Mouse (Mus musculus) fat pad, adult 2 months (tissue): ENCODE measurements around the gene Camta1.

ENCODE experiments used
- DNase-seq: peaks from one replicate; pipeline ENCODE4 v3.0.0-alpha.2; 2011; ENCODE audit warnings: low read depth, low spot score; ENCODE audit errors: extremely low read depth

Camta1 gene

DNA sequence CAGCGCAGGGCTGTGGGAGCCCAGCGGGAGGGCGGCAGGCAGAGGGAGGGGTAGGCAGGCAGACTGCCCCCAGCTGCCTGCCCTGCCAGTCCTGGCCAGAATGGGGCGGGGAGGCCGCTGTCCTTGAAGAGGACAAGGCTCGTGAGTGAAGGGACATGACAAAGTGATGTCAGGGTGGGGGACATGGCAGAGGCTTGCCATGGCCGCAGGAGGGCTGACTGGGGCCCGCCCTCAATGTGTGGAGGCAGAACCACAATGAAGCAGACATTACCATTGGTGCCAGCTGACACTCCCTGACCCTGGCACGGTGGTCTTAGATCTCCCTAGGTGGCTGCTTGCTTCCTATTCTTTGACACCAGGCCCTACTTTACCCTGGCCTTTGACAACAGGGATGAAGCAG, 635.2 kb downstream of the Camta1 start:
- no peak for DNase-seq

DNA sequence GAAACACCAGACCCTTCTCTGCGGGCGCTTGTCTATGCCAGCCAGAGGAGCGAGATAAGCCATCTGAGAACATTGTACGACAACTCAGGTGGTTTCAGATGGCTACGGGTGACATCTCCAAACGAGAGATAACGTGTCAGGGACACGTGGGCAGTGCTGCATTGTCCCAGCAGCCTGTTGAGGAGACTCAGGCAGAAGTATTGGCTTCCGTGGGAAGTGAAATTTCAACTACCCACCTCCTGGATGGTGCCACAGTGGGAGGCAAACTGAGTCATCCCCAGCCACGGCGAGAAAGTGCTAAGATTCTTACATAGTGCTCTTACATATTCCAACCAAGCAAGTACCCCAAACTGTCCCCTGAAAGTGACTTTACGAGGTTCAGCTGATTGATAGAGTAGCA, 637.7 kb downstream of the Camta1 start:
- no peak for DNase-seq

DNA sequence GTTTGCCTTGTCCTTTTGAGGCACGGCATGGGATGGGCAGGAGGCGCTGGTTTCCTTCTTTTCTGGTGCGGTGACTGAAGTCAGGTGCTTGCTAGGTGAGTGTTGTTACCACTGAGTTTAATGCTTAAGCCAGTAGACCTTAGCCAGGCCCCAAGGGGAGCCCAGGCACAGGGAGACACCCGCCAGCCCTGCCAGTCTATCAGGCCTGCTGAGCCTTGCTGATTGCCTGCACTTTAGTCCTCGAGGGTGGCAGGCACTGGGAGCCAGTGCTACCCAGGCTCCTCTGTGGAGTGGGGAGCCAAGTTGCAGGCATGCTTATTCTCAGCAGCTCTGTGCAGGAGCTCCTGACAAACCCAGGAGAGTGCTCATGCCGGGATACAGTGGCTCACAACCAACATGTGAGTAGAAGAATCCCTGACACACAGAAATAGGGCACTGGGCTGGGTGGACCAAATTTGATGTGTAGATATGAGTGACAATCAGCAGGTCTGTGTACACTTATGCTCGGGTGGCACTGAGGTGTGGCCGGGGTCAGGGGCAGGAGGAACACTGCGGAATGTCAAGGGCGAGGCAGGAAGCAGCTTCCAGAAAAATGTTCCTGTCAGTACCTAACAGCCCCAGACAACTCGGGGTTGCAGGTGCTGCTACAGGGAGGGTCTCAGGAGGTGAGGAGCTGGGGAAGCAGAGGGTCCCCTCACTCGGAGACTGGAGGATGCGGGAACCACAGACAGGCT, 638.2 kb downstream of the Camta1 start:
- DNase-seq = no peak

GRCm38 (mm10) chr4:151222635-151223034, 639.0 kb downstream of the Camta1 start:
- DNase-seq = no peak

DNA sequence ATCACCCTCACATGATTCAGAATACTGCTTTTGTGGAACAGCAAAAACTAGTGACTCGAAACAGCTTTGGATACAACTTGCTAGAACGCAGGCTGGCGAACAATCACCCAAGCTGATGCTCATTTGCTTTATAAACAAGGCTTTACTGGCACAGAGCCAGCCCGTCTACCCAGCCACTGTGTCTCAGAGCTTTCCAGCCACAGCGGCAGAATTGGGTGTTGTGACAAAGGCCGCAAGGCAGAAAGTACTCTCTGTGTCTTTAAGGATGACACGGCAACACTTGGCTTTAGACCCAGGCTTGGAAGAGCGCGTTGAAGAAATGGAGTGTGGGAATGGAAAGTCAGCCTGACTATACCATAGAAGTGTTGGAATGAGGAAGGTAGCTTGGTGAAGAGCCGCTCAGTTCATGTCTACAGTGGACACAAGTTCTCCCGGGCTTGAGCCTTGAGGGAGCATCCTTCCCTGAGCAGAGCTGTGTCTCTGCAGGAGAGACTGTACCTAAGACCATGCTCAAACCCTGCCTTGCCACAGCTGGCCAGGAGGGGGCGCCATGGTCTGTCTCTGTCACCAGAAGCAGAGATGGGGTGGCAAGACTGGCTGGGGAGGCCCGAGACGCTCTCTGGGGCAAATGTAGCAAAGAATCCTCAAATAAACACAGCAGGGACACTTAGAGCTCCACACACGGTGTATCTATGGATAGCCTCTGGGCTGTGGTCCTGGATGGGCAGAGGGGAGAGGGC, 645.0 kb downstream of the Camta1 start:
- no peak for DNase-seq

GRCm38 (mm10) chr4:151215866-151216265, 645.8 kb downstream of the Camta1 start:
- DNase-seq = no peak

DNA sequence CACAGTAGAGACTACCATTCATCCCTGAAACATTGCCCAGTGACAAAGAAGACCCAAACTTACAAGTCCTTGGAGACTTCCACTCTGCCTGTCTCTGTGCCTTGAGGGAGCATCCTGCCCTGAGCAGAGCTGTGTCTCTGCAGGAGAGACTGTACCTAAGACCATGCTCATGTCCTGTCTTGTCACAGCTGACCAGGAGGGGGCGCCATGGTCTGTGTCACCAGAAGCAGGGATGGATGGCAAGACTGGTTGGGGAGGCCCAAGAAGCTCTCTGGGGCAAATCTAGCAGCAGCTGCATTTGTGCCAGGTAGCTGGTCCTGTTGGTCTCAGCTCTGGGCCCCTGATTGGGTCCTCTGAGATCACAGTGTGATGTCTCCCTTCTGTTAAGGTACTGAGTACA, 646.5 kb downstream of the Camta1 start:
- no peak for DNase-seq

- no peak for DNase-seq
These were observed 648.2 kb downstream of the Camta1 start for GRCm38 (mm10) chr4:151213475-151213874.

DNA sequence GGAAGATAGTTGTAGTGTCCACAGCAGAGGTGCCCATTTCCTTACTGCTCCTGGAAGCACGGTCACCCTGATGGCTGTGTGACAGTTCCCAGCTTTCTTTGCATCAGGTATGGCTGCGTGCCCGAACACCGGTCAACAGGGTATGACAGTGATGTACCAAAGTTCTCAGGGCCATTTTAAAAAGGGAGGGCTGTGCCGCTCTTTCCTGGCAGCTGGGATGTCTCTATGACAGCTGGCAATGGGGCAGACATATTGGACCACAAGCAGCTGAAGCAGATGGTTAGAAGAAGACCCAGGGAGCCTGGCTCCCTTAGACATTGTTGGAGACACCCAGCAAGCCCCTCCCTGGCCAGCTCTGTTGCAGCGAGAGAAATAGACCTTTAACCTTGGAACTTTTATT, 649.7 kb downstream of the Camta1 start:
- no peak for DNase-seq

GRCm38 (mm10) chr4:151207566-151207965, 654.1 kb downstream of the Camta1 start:
- no peak for DNase-seq

GRCm38 (mm10) chr4:151202891-151203290, 658.8 kb downstream of the Camta1 start:
- no peak for DNase-seq

DNA sequence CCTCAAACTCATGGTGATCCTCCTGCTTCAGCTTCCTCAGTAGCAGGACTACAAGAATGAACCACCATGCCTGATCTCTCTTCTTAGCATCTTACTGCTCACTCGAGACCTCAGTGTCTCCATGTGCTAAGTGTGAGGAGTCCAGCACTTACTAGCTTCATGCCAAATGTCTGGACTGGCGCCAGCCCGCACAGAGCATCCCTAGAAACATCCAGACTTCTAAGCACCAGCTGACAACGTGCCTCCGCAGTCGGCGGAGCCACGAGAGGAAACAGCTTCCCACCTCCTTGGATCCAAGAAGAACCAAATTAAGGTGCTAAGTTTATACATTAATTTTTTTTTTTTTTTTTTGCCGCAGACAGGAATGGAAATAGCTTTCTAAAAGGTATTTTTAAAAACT, 661.4 kb downstream of the Camta1 start:
- no peak for DNase-seq

DNA sequence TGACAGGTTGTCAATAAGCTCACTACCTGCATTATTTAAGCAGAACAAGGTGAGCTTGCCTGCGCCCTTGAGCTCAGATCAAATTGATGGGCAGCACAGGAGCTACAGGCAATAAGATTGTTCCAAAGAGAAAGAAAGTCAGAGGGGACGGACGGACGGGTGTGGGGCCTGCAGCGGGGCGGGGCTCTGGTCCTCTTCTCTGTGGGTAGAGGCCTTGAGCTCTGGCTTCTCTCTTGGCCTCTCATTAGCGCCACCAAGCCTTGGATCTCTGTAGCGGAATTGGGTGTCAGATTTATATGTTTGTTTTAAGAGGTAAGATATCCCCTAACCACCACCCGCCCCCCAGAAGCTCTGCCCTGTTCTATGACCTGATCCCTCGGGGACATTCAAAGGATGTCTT, 666.5 kb downstream of the Camta1 start:
- DNase-seq = no peak

DNA sequence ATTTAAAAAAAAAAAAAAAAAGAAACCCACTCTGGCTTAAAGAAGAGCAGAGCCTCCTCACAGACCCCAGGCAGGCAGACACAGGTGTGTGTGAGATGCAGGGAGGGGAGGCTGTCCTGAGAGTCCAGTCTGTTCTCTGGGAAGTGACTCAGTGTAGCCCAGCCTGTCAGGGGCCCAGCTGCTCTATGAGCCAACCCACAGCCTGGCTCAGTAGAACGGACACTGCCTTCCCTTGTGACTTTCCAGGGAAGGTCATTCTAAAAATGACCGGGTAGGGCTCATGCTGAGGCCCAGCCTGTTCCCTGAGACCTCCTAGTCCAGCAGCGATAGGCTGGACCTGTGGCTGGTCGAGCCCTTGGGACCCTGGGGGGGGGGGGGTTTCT, 667.0 kb downstream of the Camta1 start:
- DNase-seq = no peak

GRCm38 (mm10) chr4:151194030-151194714, 667.5 kb downstream of the Camta1 start:
- DNase-seq = no peak

GRCm38 (mm10) chr4:151186447-151186846, 675.2 kb downstream of the Camta1 start:
- no peak for DNase-seq

DNA sequence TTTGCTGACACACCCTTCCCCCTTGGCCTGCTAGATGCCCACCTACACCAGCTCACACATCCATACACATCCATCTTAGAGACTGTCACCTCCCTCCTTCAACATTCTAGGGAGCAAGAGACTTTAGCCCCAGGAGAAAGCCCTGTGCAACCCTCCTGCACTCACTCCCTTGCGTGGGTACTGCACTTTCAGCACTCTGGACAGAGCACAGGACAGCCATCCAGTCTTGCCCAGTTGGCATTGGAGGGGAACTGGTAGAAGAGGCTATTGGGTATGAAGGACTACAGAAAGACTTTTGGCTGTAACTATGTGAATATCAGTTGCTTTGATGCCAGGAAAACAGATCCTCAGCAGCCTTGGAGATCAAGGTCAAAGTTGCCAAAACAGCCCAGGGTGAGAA, 675.9 kb downstream of the Camta1 start:
- no peak for DNase-seq

- no peak for DNase-seq
These were observed 681.2 kb downstream of the Camta1 start for GRCm38 (mm10) chr4:151180394-151180902.

- DNase-seq = no peak
These were observed 682.0 kb downstream of the Camta1 start for GRCm38 (mm10) chr4:151179639-151180038.

DNA sequence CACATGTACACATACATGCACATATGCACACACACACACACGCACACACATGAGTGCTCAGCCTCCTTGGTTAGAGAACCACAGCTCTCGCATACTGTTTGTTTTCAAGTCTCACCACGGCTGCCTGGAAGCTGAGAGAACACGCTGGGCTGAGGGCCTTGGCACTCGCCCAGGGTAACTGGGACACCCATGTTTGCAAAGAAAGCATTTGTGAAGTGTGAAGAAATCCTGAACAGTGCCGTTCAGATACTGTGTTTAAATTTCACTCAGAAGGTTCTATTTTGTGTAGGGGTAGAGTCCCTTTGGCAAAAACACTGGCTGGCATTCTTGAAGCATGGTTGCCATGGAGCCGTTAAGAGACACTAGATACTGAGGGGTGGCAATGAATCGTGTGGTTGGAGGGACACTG, 682.7 kb downstream of the Camta1 start:
- DNase-seq = no peak

DNA sequence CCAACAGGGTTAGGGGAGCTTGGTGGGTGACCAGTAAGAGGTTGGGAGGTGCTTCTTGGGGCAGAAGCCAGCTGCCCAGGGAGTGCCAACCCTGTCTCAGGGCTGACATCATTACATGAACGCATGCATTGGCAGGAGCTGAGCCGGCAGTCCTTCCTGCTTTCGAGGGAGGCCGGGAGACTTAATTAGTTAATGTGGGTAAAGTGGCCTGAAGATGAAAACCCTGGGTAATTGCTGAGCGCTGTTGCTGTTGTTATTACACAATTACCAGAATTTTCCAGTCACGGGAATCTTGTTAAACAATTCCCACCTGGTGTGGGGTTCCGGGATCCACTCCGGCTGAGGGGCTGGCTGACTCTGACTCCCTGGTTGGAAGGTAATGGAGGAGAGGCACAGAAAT, 689.1 kb downstream of the Camta1 start:
- DNase-seq = no peak

- DNase-seq = no peak
These were observed 690.6 kb downstream of the Camta1 start for GRCm38 (mm10) chr4:151171117-151171516.
